Mouse (Mus musculus): Measurements from ENCODE around the gene Pbrm1.

The Pbrm1 gene

GRCm38 (mm10) chr14:31133023-31133665, 114.2 kb downstream of the Pbrm1 start:
- DNase-seq (ENCODE audit: low spot score in 2 of 2), result no peak

GRCm38 (mm10) chr14:31134015-31135000, 115.4 kb downstream of the Pbrm1 start:
- no peak for DNase-seq (ENCODE audit: low spot score in 2 of 2)

GRCm38 (mm10) chr14:31135495-31136410, 116.8 kb downstream of the Pbrm1 start:
- no peak for DNase-seq (ENCODE audit: low spot score in 2 of 2)

- DNase-seq (ENCODE audit: low spot score in 2 of 2), result no peak
Observed at GRCm38 (mm10) chr14:31136411-31137280, 117.7 kb downstream of the Pbrm1 start.

- no peak for DNase-seq (ENCODE audit: low spot score in 2 of 2)
Observed at GRCm38 (mm10) chr14:31137281-31137595, 118.3 kb downstream of the Pbrm1 start.

GRCm38 (mm10) chr14:31137791-31138190, 118.9 kb downstream of the Pbrm1 start:
- no peak for DNase-seq (ENCODE audit: low spot score in 2 of 2)

- DNase-seq (ENCODE audit: low spot score in 2 of 2), result no peak
Observed at GRCm38 (mm10) chr14:31138219-31138896, 119.4 kb downstream of the Pbrm1 start.

- no peak for DNase-seq (ENCODE audit: low spot score in 2 of 2)
Observed at GRCm38 (mm10) chr14:31138897-31139429, 120.0 kb downstream of the Pbrm1 start.

- no peak for DNase-seq (ENCODE audit: low spot score in 2 of 2)
Observed at GRCm38 (mm10) chr14:31139666-31140065, 120.7 kb downstream of the Pbrm1 start.

GRCm38 (mm10) chr14:31140141-31140540, 121.2 kb downstream of the Pbrm1 start:
- no peak for DNase-seq (ENCODE audit: low spot score in 2 of 2)

- no peak for DNase-seq (ENCODE audit: low spot score in 2 of 2)
Observed at GRCm38 (mm10) chr14:31141011-31141410, 122.1 kb downstream of the Pbrm1 start.

- no peak for DNase-seq (ENCODE audit: low spot score in 2 of 2)
Observed at GRCm38 (mm10) chr14:31145694-31146093, 126.8 kb downstream of the Pbrm1 start.

- no peak for DNase-seq (ENCODE audit: low spot score in 2 of 2)
Observed at GRCm38 (mm10) chr14:31160196-31161150, 141.5 kb downstream of the Pbrm1 start.

- no peak for DNase-seq (ENCODE audit: low spot score in 2 of 2)
Observed at GRCm38 (mm10) chr14:31161191-31161590, 142.3 kb downstream of the Pbrm1 start.

- DNase-seq (ENCODE audit: low spot score in 2 of 2), result no peak
Observed at GRCm38 (mm10) chr14:31161638-31162037, 142.7 kb downstream of the Pbrm1 start.

- no peak for DNase-seq (ENCODE audit: low spot score in 2 of 2)
Observed at GRCm38 (mm10) chr14:31164067-31164466, 145.1 kb downstream of the Pbrm1 start.

GRCm38 (mm10) chr14:31165010-31165409, 146.1 kb downstream of the Pbrm1 start:
- DNase-seq (ENCODE audit: low spot score in 2 of 2), result no peak

GRCm38 (mm10) chr14:31165458-31165857, 146.5 kb downstream of the Pbrm1 start:
- no peak for DNase-seq (ENCODE audit: low spot score in 2 of 2)

All from frontal cortex, postnatal 25 days (tissue).